Mouse (Mus musculus) cerebellum, adult 11 months (tissue): ENCODE results near the gene Rgs8.

Experiments used
- DNase-seq: peaks from one replicate; pipeline ENCODE4 v3.0.0; 2022

The Rgs8 gene

DNA sequence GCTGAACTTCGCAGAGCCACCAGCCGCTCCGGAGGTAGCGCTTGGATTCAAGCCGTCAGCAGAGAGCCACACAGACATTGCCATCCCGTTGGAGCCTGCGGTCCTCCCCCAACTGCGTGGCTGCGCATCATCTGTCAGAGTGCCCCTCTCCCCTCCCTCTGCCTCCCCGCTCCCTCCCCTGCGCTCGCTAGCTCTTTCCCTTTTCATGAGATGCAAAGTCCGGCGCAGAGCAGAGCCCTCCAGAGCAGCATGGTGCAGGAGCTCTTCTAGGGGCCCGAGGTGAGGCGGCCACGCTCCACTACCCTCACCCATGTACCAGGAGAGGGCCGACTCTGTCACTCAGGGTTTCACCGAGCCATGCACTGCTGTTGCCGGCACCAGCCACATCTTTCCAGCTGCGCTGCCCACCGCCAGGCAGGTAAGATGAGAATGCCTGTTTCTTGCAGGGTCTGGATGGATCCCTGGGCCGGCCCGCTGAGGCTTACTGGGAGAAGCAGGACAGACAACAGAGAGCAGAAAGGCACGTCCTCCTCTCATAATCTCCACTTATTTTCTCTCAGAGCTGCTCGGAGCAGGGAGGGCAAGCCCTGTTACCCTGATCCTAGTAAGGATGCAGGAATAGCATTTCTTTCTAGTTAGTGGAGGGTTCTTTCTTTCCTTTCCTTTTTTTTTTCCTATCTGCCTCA is at the start of gene Rgs8:
Gene Rgs8, plus strand, starts transcription at position 88 of the 686 bp plus-strand sequence.
- DNase-seq: peak; percentile 68

GRCm38 (mm10) chr1:153617340-153617830 is 35.4 kb upstream of the Rgs8 start:
- DNase-seq: no peak

- DNase-seq: no peak
Observed at GRCm38 (mm10) chr1:153623036-153623435, 29.8 kb upstream of the Rgs8 start.

GRCm38 (mm10) chr1:153632686-153633085 is 20.1 kb upstream of the Rgs8 start:
- no peak for DNase-seq

GRCm38 (mm10) chr1:153635056-153635455 is 17.8 kb upstream of the Rgs8 start:
- no peak for DNase-seq

DNA sequence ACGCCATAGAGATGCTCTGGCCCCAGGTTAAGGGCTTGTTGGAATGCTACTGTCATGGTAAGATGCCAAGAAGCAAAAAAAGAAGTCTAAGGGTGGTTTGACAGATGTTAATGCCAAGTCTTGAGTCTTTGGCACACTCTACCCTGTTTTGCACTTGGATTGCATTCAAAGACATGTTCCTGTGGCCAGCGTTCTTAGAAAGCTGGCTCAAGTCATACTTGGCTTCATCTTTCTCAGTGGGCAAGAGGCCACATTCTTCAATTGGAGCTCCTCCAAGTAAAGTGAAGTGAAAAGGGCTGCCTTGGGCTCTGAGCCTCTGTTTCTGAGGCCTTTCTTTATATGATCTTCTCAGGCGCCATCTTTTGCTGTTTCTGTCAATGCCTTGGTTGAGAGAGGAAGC is 17.3 kb upstream of the Rgs8 start:
- no peak for DNase-seq

GRCm38 (mm10) chr1:153636821-153637220 is 16.0 kb upstream of the Rgs8 start:
- no peak for DNase-seq

GRCm38 (mm10) chr1:153641492-153641939 is 11.3 kb upstream of the Rgs8 start:
- no peak for DNase-seq

DNA sequence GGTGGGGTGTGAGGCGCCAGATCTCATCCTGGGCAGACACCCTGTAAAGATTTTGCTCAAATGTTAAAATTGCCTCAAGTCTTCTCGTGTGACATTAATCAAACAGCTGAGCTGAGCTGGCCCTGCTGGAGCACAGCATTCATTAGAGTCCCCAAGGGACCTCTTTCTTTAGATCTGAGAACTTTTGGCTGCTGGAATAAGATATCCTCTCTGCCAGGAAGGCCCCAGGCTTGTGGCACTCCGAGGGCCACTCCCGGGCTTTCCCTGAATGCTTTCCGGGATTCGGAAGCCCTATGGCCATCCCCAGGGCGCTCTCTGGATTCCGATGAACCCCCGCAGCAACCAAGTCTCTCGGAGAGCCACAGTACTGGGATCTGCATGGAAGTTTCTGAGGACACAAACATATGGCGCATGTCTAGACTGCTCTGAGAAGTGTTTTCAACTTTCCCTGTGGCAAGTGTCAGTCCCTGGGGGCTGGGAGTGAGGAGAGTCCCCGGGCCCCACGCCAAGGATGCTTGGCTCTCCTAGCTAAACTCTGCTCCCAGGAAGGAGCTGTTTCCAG is 10.8 kb upstream of the Rgs8 start:
- DNase-seq: no peak

DNA sequence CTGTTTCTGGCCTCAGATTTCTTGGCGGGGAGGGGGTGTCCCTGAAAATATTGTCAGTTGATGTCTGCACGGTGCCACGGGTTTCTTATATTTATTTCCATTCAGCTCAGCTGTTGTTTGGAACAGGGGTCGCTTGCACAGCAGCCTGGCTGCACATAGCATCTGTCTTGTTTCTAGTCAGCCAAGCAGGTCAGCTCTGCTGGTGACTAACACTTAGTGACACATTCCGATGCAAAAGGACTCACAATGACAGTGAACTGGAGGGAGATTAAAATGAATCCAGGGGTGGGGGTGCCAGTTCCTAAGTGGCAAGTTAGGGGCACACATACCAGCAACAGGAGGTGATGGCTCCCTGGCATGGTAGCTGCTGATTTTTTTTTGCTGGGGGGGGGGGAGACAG is 849 bp downstream of the Rgs8 start:
- DNase-seq: no peak

- no peak for DNase-seq
Observed at GRCm38 (mm10) chr1:153659666-153660065, 6.8 kb downstream of the Rgs8 start.

DNA sequence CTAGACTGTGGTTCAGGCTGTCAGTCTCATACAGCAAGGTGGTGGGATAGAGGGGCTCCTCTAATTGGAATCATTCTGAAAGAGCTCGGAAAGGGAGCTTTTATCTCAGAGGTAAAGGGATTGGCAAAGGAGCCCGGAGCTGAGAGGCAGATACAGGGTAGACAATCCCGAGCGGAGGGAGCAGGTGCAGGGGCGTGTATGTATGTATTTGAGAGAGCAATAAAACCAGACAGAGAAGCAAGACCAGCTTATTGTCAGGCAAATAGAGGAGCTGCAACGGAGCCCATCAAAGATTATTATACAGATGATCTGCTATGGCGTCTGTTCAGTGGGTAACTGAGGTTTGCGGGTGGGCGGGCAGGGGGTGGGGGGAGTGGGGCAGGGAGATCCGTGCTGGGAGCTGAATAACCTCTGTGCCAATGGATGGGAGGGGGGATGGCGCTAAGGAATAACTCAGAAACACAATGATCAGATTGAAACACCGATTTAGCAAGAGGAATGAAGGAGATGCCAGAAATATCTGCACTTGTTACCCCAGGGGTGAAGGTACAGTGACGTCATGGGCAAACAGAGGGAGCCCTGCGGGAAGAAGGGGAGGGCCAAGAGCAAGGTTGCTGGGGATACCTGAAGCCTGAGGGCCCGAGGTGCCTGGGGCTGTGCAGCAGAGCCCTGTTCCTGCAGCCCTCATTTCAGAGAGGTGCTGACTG is 8.3 kb downstream of the Rgs8 start:
- DNase-seq: no peak

- no peak for DNase-seq
Observed at GRCm38 (mm10) chr1:153661689-153662002, 8.8 kb downstream of the Rgs8 start.

DNA sequence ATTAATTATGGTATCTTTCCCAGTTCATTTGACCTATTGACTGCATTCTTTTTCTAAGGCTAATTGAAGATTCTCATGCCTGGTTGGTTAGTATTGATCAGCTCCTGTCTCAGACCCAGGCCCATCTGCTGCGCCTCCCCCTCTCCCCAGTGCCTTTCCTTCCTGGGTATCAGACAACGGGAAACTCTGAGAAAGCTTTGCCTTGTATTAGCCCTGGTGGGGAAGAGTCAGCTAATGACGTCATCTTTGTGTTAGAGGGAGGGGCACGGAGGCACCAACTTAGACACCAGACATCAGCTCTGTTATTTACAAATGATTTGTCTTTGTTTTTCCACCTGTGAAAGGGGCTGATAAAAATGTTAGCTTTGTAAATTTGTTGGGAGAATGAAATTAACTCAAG is 9.5 kb downstream of the Rgs8 start:
- no peak for DNase-seq

DNA sequence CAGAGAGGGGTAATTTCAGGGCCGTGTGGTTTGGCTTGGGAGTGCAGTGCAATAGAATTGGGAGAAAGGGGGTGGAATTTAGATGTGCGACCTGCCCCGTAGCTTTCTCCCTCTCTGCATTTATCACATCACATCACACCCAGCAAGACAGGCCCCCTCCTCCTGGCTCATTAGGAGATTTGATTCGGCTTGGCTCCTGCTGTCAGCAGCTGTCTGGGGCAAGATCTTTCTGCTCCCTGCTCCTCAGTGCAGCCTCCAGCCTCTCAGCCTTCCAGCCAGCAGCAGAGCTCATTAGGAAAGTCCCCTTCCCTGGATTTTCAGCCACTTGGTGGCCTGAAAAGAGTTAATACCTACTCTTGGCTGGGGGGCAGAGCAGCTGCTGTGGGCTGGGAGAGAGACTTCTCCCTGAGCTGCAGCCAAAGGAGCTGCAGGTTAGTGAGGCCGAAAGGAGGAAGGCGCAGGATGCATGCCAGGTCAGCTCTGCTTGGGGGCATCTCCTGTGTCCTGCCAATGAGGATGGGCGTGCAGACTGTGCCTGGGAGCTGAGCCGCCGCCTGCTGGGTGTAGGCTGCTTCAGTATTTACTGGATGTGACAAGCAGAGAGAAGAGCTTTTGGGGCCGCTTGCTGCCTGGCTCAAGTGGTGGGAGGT is 12.4 kb downstream of the Rgs8 start:
- DNase-seq: peak; percentile 90

GRCm38 (mm10) chr1:153666236-153666635 is 13.4 kb downstream of the Rgs8 start:
- no peak for DNase-seq

- DNase-seq: peak; percentile 79
Observed at GRCm38 (mm10) chr1:153667244-153667727, 14.5 kb downstream of the Rgs8 start.

DNA sequence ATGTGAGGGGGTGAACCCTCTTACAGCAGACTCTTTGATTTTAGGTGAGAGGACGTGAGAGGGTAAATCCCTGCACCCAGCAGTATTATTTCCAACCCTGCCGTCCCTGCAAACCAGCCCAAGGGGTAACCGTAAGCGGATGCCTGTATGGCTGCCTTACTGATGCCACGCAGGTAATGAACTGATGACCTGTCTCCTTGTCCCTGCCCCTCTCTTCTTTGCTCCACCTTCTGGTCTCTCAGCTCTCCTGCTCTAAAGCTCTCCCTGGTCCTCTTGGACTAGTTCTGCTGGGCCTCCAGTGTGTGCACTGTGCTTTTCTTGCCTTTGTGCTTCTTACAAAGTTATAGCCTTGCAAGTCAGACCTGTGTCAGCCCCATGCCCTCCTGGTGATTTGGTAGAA is 15.0 kb downstream of the Rgs8 start:
- no peak for DNase-seq

DNA sequence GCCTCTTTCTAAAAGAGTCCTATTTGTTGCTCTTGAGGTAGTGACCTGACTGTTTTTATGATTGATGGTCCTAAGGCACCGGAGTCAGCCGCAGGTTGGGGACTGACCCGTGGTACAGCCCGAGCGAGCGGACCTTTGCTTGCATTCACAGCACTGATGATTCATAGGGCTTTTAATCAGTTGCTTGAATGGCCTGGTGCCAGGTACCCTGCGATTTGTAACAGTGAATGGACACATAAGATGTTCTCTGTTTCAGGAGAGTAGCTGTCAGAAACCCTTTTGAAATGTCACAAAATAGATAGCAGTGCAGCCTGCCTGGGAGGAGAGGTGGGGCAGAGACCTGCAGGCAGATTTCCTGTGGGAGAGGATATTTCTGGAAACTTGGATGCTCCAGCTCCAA is 16.3 kb downstream of the Rgs8 start:
- DNase-seq: peak; percentile 60

DNA sequence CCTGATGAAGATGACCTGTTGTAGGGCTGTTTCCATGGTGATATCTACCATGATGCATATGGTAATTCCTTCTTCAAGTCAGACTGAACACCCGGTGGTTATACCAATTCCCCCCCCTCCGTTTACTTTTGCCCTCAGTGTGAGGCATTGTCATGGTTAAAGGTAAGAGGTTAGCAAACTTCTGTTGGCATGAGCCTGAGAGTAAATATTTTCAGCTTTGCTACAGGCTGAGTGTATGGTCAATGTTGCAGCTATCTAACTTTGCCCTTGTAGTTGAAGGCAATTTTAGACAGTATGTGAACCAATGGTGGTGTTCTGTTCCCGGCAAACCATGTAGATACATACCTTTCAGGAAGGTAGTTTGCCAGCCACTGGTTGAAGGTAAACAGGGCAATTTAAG is 16.9 kb downstream of the Rgs8 start:
- no peak for DNase-seq

DNA sequence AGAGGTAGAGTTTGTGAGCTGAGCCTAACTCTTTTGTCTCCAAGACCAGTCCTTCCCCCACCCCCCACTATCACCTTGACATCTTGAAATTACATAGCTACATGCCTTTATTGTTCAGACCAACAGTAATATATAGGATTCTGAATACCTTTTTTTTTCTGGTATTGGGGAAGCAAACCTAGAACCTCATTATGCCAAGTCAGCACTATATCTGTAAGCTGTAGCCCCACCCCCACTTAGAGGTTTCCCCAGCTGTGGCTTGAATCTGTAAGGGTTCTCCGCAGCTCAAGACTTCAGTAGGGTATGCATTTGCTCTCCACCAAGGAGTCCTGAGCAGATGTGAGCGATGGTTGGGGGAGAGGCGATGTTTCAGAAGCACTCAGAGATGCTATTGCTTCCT is 18.5 kb downstream of the Rgs8 start:
- DNase-seq: no peak

- no peak for DNase-seq
Observed at GRCm38 (mm10) chr1:153672698-153673097, 19.9 kb downstream of the Rgs8 start.

DNA sequence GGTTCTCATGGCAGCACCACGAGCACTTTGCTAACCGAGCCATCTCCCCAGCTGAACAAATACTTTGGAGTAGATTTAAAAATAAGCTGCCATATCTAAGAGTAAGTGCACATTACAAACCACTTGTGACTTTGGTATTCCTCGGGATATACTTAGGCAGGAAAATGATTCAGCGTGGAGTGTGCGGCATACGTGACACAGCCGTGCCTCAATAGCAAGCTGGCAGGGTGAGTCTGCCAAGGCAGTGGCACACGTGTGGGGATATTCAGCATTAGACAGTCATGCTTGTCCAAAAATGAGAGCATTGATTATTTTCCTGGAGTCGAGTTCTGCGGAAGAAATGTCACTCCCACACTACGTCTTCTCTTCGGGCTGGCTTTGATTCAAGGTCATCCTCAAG is 21.1 kb downstream of the Rgs8 start:
- DNase-seq: no peak

DNA sequence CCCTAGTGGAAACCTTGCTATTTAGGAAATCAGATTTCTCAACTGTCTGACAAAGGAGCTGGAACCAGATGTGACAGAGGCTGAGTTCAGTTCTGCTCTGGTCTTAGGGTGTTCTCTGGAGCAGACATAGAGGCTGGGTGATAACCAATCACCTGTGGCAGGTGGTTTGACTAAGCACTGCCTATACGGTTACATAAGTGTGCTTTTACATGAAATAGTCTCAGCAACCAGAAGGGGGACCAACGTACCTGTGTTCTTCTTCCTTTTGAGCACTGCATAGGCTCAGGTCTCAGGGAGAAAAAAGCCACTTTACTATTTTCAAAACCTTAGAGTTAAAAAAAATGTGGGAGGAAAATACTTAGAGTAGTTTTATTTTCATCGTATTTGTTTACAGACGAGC is 22.8 kb downstream of the Rgs8 start:
- DNase-seq: no peak
